Mouse (Mus musculus) embryonic facial prominence, embryonic 14.5 days (tissue): ENCODE data around the gene Tnik. TPM values are rescaled to one million over a fixed set of nuclear protein-coding genes. Genes with fewer than 3 reads are reported as not detected.
A peak's percentile ranks its signal among the peaks of the same experiment; 100 is the strongest.

Experiments
- ATAC-seq: fragments of 200-750 bp; cut with Nextera tagmentation; 2 replicates; pipeline ENCODE4 v1.8.0; 2017; ENCODE audit warnings: low read depth, moderate number of reproducible peaks, moderate TSS enrichment
- DNase-seq: peaks from one replicate; pipeline ENCODE4 v3.0.0-alpha.2; 2015; ENCODE audit warnings: low spot score
- H3K27ac ChIP-seq: fragments of 300-500 bp; sonication (generic); replicated peaks from 2 replicates; pipeline ENCODE4 v1.5.1; 2014; ENCODE audit warnings: low read depth, mild to moderate bottlenecking, low read length, moderate library complexity
- H3K27me3 ChIP-seq: fragments of 300-500 bp; sonication (generic); replicated peaks from 2 replicates; pipeline ENCODE4 v1.6.1; 2014; ENCODE audit warnings: low read length; ENCODE audit not compliant: control insufficient read depth, insufficient read depth
- H3K36me3 ChIP-seq: fragments of 300-500 bp; sonication (generic); 2 replicates; pipeline ENCODE4 v1.6.1; 2014; ENCODE audit warnings: low read length, mixed read lengths; ENCODE audit not compliant: control insufficient read depth, insufficient read depth
- H3K4me1 ChIP-seq: fragments of 300-500 bp; sonication (generic); 2 replicates; pipeline ENCODE4 v1.6.1; 2014; ENCODE audit warnings: antibody characterized with exemption, low read length; ENCODE audit not compliant: control insufficient read depth, insufficient read depth
- H3K4me2 ChIP-seq: fragments of 300-500 bp; sonication (generic); 2 replicates; pipeline ENCODE4 v1.6.1; 2014; ENCODE audit warnings: low read depth, mild to moderate bottlenecking, low read length, moderate library complexity, mixed read lengths
- H3K4me3 ChIP-seq: fragments of 300-500 bp; sonication (generic); 2 replicates; pipeline ENCODE4 v1.5.1; 2014; ENCODE audit warnings: low read depth, mild to moderate bottlenecking, low read length
- H3K9ac ChIP-seq: fragments of 300-500 bp; sonication (generic); 2 replicates; pipeline ENCODE4 v1.6.1; 2014; ENCODE audit warnings: low read depth, mild to moderate bottlenecking, low read length, moderate library complexity, mixed read lengths
- H3K9me3 ChIP-seq: fragments of 300-500 bp; sonication (generic); 2 replicates; pipeline ENCODE4 v1.6.1; 2016; ENCODE audit warnings: low read length; ENCODE audit not compliant: control insufficient read depth
- WGBS: fragments of 180-500 bp; shearing (Covaris S2); extraction: QIAGEN DNeasy Blood & Tissue Kit; methylation state at CpG from one replicate; pipeline ENCODE4 v1.1.7; 2014; 5-methylcytosine and 5-hydroxymethylcytosine counted together
- polyA plus RNA-seq: library from polyadenylated mRNA; unstranded; fragments of >200 nt; fragmentation: Nextera tagmentation; extraction: Ambion mirVana; gene quantifications from 2 replicates; pipeline ENCODE4 v1.2.1, GENCODE M21; 2014

Tnik gene
- polyA plus RNA-seq, 1 experiment from 2014 or later: 19.4 TPM

DNA sequence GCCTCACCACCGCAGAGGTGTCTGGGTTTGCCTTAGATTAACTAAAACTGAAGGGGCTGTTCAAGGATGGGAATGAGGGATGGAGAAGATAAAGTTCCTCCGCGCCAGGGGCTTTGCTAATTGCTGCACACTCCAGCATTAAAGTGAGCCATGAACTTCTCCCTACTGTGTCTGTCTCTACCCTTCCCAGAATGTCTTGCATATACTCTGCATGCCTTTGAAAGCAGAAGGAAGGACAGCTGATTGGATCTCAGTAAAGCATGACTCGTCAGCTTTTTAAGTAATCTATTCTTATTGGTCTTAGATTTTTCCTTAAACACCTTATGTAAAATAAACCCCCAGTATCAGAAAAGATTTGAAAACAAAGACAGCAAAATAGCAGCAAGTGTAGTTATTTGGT is 203.7 kb downstream of the Tnik start:
- WGBS: 91% methylated on average over 4 of the region's 4 CpGs
- Histone ChIP-seq H3K4me1 (no peaks in the 10 kb centered on the region), H3K4me2 (no peak overlapping the region), H3K9ac (no peak overlapping the region), H3K27ac (no peak overlapping the region), H3K9me3 (no peaks in the 10 kb centered on the region), H3K36me3 (no peaks in the 10 kb centered on the region), H3K27me3 (no peaks in the 10 kb centered on the region), H3K4me3 (no peak overlapping the region)
- ATAC-seq (no peak), DNase-seq (no peak)

DNA sequence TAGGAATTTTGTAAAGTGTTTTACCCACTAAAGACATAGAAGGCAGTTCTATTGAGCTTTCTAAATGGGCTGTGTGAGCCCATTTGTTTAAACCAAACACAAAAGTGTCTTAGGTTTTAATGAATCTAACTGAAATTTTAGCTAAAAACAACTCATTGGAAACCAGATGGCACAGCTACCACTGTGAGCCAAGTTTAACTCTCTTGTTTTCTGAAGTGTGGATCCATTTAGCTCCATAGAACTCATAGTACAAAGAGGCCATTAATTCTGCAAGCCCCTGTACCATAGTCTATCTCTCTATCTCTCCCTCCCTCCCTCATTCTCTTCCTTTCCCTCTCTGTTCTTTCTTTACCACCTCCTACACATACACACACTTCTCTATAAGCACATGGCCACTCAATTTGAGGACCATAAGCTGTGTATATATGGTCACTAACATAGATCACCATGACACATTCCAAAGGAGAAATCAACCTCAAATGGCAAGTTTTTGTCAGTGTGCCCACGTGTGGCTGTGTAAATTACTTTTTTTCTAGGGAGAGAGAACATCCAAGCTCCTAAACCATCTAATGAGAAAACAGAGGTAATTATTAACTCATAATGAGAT is 204.2 kb downstream of the Tnik start:
- no peak for ATAC-seq
- Histone ChIP-seq H3K4me1 (no peaks in the 10 kb centered on the region), H3K27ac (no peak overlapping the region), H3K9me3 (no peaks in the 10 kb centered on the region), H3K9ac (no peak overlapping the region), H3K36me3 (no peaks in the 10 kb centered on the region), H3K4me3 (no peak overlapping the region), H3K27me3 (no peaks in the 10 kb centered on the region), H3K4me2 (no peak overlapping the region)
- DNase-seq: no peak
- WGBS: 60% methylated on average over 1 of the region's 1 CpGs

DNA sequence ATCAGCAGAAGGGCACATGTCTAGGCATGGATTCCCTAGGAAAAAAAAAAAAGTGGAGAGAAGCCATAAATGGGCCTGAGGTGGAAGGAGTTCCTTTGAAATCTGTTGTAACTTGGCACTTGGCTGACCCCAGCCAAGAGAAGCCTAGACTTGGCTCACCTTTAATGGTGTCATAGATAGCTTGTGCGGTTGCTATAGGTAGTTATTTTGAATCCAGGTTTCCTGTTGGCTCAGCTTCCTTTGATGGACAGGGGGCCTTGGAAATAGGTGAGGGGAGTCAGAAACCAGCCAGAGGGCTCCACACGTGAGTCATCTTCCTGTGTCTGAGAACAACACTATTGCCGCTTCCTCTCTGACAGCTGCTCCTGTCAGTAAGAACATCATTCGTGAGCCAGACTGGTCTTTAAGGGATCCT is 204.9 kb downstream of the Tnik start:
- H3K9me3 ChIP-seq: no peaks in the 10 kb centered on the region
- no peaks in the 10 kb centered on the region for H3K27me3 ChIP-seq
- DNase-seq: peak; percentile 73
- ATAC-seq: peak; percentile 57; the same call in 1 of the 2 replicates
- no peak overlapping the region for H3K4me2 ChIP-seq
- no peak overlapping the region for H3K4me3 ChIP-seq
- 40% methylated on average over 4 of the region's 4 CpGs for WGBS
- H3K36me3 ChIP-seq: no peaks in the 10 kb centered on the region
- no peak overlapping the region for H3K27ac ChIP-seq
- H3K4me1 ChIP-seq: no peaks in the 10 kb centered on the region
- H3K9ac ChIP-seq: no peak overlapping the region

DNA sequence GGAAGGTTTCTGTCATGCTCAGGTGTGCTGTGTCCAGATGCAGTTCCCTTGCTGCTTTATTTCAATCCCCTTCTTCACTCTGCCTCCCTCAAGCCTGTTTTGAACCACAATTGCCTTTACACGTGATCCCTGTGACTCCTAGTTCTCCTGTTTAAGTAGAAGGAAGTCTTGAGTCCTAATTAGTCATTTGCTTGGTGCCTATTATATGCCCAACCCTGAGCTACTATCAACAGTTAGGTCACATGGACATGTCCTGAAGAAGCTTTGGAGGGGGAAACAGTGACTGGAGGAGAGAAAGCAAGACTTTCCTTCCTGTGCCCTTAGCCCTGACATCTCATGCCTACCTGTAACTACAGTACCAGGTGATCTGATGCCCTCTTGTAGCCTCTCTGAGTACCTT is 210.4 kb downstream of the Tnik start:
- no peaks in the 10 kb centered on the region for H3K27me3 ChIP-seq
- H3K4me3 ChIP-seq: no peak overlapping the region
- no peak overlapping the region for H3K27ac ChIP-seq
- H3K4me2 ChIP-seq: no peak overlapping the region
- 65% methylated on average over 1 of the region's 1 CpGs for WGBS
- no peaks in the 10 kb centered on the region for H3K4me1 ChIP-seq
- no peak overlapping the region for H3K9ac ChIP-seq
- no peak for ATAC-seq
- H3K9me3 ChIP-seq: no peaks in the 10 kb centered on the region
- no peaks in the 10 kb centered on the region for H3K36me3 ChIP-seq
- DNase-seq: no peak

DNA sequence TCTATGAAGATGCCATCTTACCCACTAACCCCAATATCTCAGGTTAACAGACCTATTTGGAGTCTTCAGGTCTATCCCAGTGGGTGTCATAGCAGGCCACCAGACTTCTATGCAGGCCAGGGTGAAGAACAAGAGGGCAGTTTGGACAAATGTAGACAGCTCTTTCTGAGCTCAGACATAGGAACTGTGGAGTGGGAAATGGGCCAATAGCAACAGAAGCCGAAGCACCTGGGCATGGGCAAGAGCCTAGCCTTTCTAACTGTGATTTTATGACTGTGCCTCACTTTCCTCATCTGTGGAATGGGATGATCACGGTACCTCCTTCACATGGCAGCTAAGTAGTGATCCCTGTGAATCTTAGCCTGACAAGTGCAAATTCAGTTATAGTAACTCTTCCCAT is 214.4 kb downstream of the Tnik start:
- H3K9me3 ChIP-seq: no peaks in the 10 kb centered on the region
- H3K4me3 ChIP-seq: no peak overlapping the region
- H3K27ac ChIP-seq: no peak overlapping the region
- no peak overlapping the region for H3K9ac ChIP-seq
- H3K36me3 ChIP-seq: no peaks in the 10 kb centered on the region
- no peaks in the 10 kb centered on the region for H3K4me1 ChIP-seq
- H3K27me3 ChIP-seq: no peaks in the 10 kb centered on the region
- H3K4me2 ChIP-seq: no peak overlapping the region
- no peak for DNase-seq
- no peak for ATAC-seq
- WGBS: 97% methylated on average over 2 of the region's 2 CpGs

DNA sequence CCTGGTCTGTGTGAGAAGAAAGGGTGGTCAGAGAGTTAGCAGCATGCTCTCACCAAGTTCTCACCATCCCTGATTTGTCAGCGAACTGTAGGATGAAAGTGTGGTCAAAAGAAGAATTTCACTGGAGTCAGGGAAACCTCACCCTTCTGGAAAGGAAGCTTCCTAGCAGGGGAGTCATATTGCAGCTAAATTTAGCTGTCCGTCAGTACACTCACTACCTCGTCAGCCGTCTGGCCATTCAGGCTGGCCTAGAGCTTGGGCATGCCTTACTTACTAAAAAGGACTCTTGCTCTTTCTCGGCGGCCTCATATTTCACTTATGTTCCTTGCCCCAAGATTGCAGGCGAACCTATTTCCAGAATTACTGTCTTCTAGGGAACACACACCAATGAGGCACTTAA is 222.7 kb downstream of the Tnik start:
- H3K4me3 ChIP-seq: no peak overlapping the region
- no peaks in the 10 kb centered on the region for H3K27me3 ChIP-seq
- H3K36me3 ChIP-seq: no peaks in the 10 kb centered on the region
- ATAC-seq: no peak; the same call in 1 of the 2 replicates
- no peaks in the 10 kb centered on the region for H3K4me1 ChIP-seq
- no peak overlapping the region for H3K4me2 ChIP-seq
- no peak overlapping the region for H3K9ac ChIP-seq
- WGBS: 62% methylated on average over 7 of the region's 7 CpGs
- H3K9me3 ChIP-seq: peaks cover 8% of the 10 kb centered on the region; the same call in 1 of the 2 replicates
- no peak overlapping the region for H3K27ac ChIP-seq
- peak; percentile 62 for DNase-seq

DNA sequence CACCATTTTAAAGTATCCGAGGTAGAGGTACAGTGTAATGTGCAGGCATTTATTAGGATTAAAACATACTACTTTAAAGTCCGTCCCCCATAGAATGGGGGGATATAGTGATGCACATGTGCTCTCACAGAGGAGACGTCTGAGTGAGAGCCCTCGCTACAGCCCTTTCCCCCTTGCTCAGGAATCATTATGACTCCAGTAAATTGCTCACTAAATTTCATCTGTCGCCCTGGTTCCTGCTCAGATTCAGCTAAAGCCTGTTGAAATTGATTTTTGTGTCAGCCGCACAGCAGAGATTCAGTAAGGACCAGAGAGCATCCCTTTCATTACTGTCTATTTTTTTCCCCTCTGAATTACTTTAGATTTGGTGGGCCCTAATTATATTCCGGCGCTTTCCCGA is 224.4 kb downstream of the Tnik start:
- 74% methylated on average over 9 of the region's 9 CpGs for WGBS
- no peak overlapping the region for H3K9ac ChIP-seq
- peaks cover 8% of the 10 kb centered on the region; the same call in 1 of the 2 replicates for H3K9me3 ChIP-seq
- no peak overlapping the region for H3K4me3 ChIP-seq
- no peaks in the 10 kb centered on the region for H3K4me1 ChIP-seq
- no peak for ATAC-seq
- DNase-seq: no peak
- H3K27ac ChIP-seq: no peak overlapping the region
- H3K27me3 ChIP-seq: no peaks in the 10 kb centered on the region
- H3K4me2 ChIP-seq: no peak overlapping the region
- H3K36me3 ChIP-seq: no peaks in the 10 kb centered on the region

DNA sequence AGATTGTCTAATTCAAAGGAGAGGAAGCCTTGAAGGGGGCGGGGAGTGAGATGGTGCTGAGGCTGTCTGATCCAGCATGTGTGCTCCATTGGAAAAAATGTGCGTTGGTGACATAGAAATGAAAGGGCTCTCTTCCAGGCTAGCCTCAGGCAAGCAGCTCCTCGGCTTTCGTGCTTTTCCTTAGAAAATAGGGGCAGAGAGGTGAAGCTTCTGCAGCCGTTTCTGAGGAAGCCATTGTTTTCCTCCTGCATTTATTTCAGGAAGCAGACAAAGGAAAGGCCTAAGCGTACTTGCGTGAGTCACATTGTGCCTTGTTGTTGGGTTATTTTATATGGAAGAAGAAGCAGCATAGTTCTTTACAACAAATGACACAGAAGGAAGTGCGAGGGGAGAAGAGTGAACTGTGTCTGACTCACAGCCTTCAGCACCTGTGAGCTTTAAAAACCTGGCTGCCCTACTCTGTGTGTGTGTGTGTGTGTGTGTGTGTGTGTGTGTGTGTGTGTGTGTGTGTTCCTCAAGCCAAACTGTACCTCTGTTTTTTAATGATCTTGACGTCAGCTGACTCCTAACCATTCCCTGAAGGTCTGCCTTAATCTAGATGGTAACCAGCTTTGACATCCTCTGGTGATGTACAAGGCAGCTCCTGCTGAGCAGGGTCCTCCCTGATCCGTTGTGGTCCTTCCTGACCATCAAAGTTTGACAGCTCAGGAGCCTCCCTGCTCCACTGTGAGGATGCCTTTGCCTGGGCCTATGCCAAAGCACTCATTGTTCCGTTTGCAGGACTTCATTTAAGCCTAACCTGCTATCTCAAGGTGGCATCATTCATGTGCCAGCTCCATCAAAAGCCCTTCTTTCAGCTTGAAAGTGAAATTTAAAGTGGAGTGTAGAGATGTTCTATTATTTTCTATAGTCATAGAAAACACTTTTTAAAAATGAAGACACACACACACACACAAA is 228.3 kb downstream of the Tnik start:
- H3K36me3 ChIP-seq: no peaks in the 10 kb centered on the region
- H3K4me3 ChIP-seq: no peak overlapping the region
- H3K27ac ChIP-seq: no peak overlapping the region; the same call in 1 of the 2 replicates
- no peak overlapping the region for H3K9ac ChIP-seq
- DNase-seq (peak; percentile 19), ATAC-seq (peak; percentile 44; the same call in 1 of the 2 replicates)
- WGBS: 36% methylated on average over 11 of the region's 11 CpGs
- H3K9me3 ChIP-seq: peaks cover 3% of the 10 kb centered on the region; the same call in 1 of the 2 replicates
- no peaks in the 10 kb centered on the region for H3K4me1 ChIP-seq
- H3K27me3 ChIP-seq: no peaks in the 10 kb centered on the region
- H3K4me2 ChIP-seq: no peak overlapping the region
